Mouse (Mus musculus) hindbrain, embryonic 15.5 days (tissue): ENCODE measurements around the gene Serp2. TPM values are rescaled to one million over a fixed set of nuclear protein-coding genes. Genes with fewer than 3 reads are reported as not detected.
A peak's percentile ranks its signal among the peaks of the same experiment; 100 is the strongest.

ENCODE experiments used
- ATAC-seq: fragments of 200-750 bp; cut with Nextera tagmentation; 2 replicates; pipeline ENCODE4 v1.8.0; 2017; ENCODE audit warnings: low read depth, moderate number of reproducible peaks, moderate TSS enrichment; ENCODE audit not compliant: low FRiP score
- H3K27ac ChIP-seq: fragments of 300-500 bp; sonication (generic); replicated peaks from 2 replicates; pipeline ENCODE4 v1.5.1; 2015; ENCODE audit warnings: mild to moderate bottlenecking, inconsistent platforms
- H3K27me3 ChIP-seq: fragments of 300-500 bp; sonication (generic); 2 replicates; pipeline ENCODE4 v1.6.1; 2015; ENCODE audit warnings: control low read depth, inconsistent platforms
- H3K36me3 ChIP-seq: fragments of 300-500 bp; sonication (generic); 2 replicates; pipeline ENCODE4 v1.6.1; 2015; ENCODE audit warnings: control low read depth, inconsistent platforms
- H3K4me1 ChIP-seq: fragments of 300-500 bp; sonication (generic); replicated peaks from 2 replicates; pipeline ENCODE4 v1.6.1; 2015; ENCODE audit warnings: control low read depth, inconsistent platforms
- H3K4me2 ChIP-seq: fragments of 300-500 bp; sonication (generic); 2 replicates; pipeline ENCODE4 v1.6.1; 2015; ENCODE audit warnings: moderate library complexity, mild to moderate bottlenecking, inconsistent platforms
- H3K4me3 ChIP-seq: fragments of 300-500 bp; sonication (generic); 2 replicates; pipeline ENCODE4 v1.5.1; 2015; ENCODE audit warnings: mild to moderate bottlenecking, inconsistent platforms
- H3K9ac ChIP-seq: fragments of 300-500 bp; sonication (generic); 2 replicates; pipeline ENCODE4 v1.6.1; 2015; ENCODE audit warnings: inconsistent platforms
- H3K9me3 ChIP-seq: fragments of 300-500 bp; sonication (generic); 2 replicates; pipeline ENCODE4 v1.6.1; 2016; ENCODE audit warnings: control low read depth, inconsistent platforms
- WGBS: fragments of 180-500 bp; shearing (Covaris S2); methylation state at CpG from one replicate; pipeline ENCODE4 v1.1.7; 2015; 5-methylcytosine and 5-hydroxymethylcytosine counted together
- polyA plus RNA-seq: library from polyadenylated mRNA; unstranded; fragments of >200 nt; fragmentation: Nextera tagmentation; extraction: Ambion mirVana; gene quantifications from 2 replicates; pipeline ENCODE4 v1.2.1, GENCODE M21; 2015

The Serp2 gene
- polyA plus RNA-seq, 1 experiment from 2014 or later, result 213 TPM

GRCm38 (mm10) chr14:76533170-76533815, 23.4 kb downstream of the Serp2 start:
- Histone ChIP-seq H3K9ac (peak overlapping the region; percentile 18; the same call in 1 of the 2 replicates), H3K4me3 (peak overlapping the region; percentile 14; the same call in 1 of the 2 replicates)
- 16% methylated on average over 10 of the region's 10 CpGs for WGBS

DNA sequence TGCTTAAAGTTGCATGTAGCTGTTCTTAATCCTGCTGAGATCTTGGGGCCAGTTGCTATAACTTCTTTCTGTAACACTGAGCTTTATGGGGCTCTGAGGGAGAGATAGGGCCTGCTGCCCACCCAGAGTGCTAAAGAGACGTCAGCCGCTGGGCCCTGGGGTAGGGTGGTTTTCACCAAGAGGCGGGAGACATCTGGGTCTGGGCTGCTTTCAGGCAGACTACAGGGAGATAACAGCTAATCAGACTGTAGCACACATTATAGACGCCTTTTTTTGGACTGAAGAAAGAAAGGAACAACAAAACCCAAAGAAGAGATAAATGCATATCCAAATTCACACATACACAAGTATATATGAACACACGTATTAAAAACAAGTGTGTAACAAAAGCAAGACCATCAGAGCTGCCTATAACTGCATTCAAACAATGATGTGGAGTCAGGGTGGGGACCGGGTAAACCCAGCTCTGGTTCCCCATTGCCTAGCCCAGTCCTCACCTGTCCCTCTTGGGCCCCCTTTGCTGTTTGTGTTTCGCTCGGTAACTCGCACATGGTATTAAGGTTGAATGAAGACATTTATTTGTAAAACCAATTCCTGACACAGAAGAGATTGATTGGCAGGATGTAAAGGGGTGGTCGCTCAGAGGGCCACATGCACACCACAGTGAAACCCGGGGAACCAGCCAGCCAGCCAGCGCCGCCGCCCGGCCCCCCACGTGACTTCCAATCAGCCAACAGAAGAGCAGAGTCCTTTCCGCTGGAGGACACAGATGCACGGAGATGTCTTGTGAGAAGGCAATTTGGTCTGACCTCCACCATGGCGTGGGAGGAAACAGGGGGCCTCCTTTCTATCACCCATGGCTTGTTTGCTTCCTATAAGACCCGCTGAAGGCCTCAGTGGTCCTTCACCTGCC, 24.2 kb downstream of the Serp2 start:
- WGBS, result 34% methylated on average over 20 of the region's 20 CpGs
- Histone ChIP-seq H3K4me2 (peak overlapping the region; percentile 51), H3K36me3 (no peaks in the 10 kb centered on the region), H3K27ac (peak overlapping the region; percentile 78), H3K4me3 (peak overlapping the region; percentile 14; the same call in 1 of the 2 replicates), H3K27me3 (no peaks in the 10 kb centered on the region), H3K4me1 (peaks cover 24% of the 10 kb centered on the region), H3K9me3 (no peaks in the 10 kb centered on the region), H3K9ac (peak overlapping the region; percentile 18; the same call in 1 of the 2 replicates)
- peak; percentile 82 for ATAC-seq

More at GRCm38 (mm10) chr14:76533170-76533815, 23.4 kb downstream of the Serp2 start:
- Histone ChIP-seq H3K27ac (peak overlapping the region; percentile 78), H3K4me1 (peaks cover 21% of the 10 kb centered on the region), H3K4me2 (peak overlapping the region; percentile 51), H3K9me3 (no peaks in the 10 kb centered on the region), H3K36me3 (no peaks in the 10 kb centered on the region), H3K27me3 (no peaks in the 10 kb centered on the region)
- ATAC-seq, result peak; percentile 44

GRCm38 (mm10) chr14:76531027-76531660, 25.5 kb downstream of the Serp2 start:
- Histone ChIP-seq H3K9ac (no peak overlapping the region), H3K27ac (no peak overlapping the region), H3K4me2 (no peak overlapping the region), H3K27me3 (no peaks in the 10 kb centered on the region), H3K9me3 (no peaks in the 10 kb centered on the region), H3K4me1 (peaks cover 27% of the 10 kb centered on the region), H3K36me3 (no peaks in the 10 kb centered on the region), H3K4me3 (no peak overlapping the region)
- WGBS, result 96% methylated on average over 7 of the region's 7 CpGs
- no peak for ATAC-seq

DNA sequence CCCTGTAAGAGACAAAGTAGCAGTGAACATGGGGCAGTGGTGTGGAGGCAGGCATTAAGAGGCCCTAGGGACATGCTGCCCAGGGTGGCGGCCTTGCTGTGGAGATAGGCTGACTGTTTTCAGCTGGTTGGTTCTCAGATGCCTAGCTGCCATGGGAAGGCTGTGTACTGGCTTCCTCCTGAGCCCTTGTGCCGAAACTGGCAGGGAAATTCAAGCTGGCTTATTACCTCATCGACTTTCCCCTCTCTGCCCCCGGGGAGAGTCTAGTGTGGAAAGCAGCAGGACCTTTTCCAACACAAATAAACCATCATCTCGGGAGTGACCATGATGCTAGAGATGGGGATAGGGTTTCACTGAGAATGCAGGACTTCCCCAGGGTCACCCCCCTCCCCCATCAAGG, 28.0 kb downstream of the Serp2 start:
- WGBS, result 34% methylated on average over 5 of the region's 5 CpGs
- Histone ChIP-seq H3K9ac (no peak overlapping the region), H3K4me3 (no peak overlapping the region), H3K9me3 (no peaks in the 10 kb centered on the region), H3K36me3 (no peaks in the 10 kb centered on the region), H3K4me1 (peaks cover 25% of the 10 kb centered on the region), H3K27ac (no peak overlapping the region), H3K27me3 (no peaks in the 10 kb centered on the region), H3K4me2 (no peak overlapping the region)
- ATAC-seq, result no peak

- H3K9ac ChIP-seq, result no peak overlapping the region
- no peak overlapping the region for H3K4me2 ChIP-seq
- no peak overlapping the region for H3K27ac ChIP-seq
- WGBS, result 58% methylated on average over 9 of the region's 9 CpGs
- H3K4me1 ChIP-seq, result peaks cover 17% of the 10 kb centered on the region
- no peak for ATAC-seq
- no peak overlapping the region for H3K4me3 ChIP-seq
- H3K36me3 ChIP-seq, result no peaks in the 10 kb centered on the region
- H3K27me3 ChIP-seq, result no peaks in the 10 kb centered on the region
- no peaks in the 10 kb centered on the region for H3K9me3 ChIP-seq
Measured at GRCm38 (mm10) chr14:76527758-76528313, 28.9 kb downstream of the Serp2 start.

- ATAC-seq, result no peak
- 90% methylated on average over 20 of the region's 20 CpGs for WGBS
Measured at GRCm38 (mm10) chr14:76527030-76527719, 29.5 kb downstream of the Serp2 start.

GRCm38 (mm10) chr14:76526467-76526866, 30.2 kb downstream of the Serp2 start:
- H3K9me3 ChIP-seq, result no peaks in the 10 kb centered on the region
- H3K27ac ChIP-seq, result no peak overlapping the region
- H3K27me3 ChIP-seq, result no peaks in the 10 kb centered on the region
- ATAC-seq, result no peak
- H3K9ac ChIP-seq, result no peak overlapping the region
- 93% methylated on average over 6 of the region's 6 CpGs for WGBS
- H3K4me1 ChIP-seq, result peaks cover 11% of the 10 kb centered on the region; the same call in 1 of the 2 replicates
- H3K36me3 ChIP-seq, result no peaks in the 10 kb centered on the region
- H3K4me3 ChIP-seq, result no peak overlapping the region
- no peak overlapping the region for H3K4me2 ChIP-seq

More at GRCm38 (mm10) chr14:76527030-76527719, 29.5 kb downstream of the Serp2 start:
- no peaks in the 10 kb centered on the region for H3K9me3 ChIP-seq
- no peaks in the 10 kb centered on the region for H3K27me3 ChIP-seq
- no peak overlapping the region for H3K27ac ChIP-seq
- H3K4me2 ChIP-seq, result no peak overlapping the region
- peaks cover 11% of the 10 kb centered on the region; the same call in 1 of the 2 replicates for H3K4me1 ChIP-seq
- H3K9ac ChIP-seq, result no peak overlapping the region
- no peak overlapping the region for H3K4me3 ChIP-seq
- H3K36me3 ChIP-seq, result no peaks in the 10 kb centered on the region

DNA sequence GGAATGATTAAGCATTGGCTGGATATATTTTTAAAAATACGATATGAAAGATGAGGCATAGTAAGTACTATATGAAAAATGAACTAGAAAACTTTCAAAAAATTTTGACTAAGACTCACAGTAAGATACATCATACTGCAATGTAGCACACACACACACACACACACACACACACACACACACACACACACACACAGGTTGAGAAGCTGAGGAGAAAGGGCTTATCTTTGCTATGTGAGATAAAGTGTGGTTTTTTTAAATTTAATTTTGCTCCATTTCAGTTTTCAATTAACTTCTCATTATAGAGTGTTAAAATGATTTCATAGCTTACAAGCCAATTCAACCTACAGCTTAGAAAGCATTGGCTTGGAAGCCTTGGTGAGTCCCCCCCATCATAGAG, 33.3 kb downstream of the Serp2 start:
- WGBS, result 90% methylated on average over 1 of the region's 1 CpGs
- no peak for ATAC-seq
- no peak overlapping the region for H3K4me2 ChIP-seq
- H3K27ac ChIP-seq, result no peak overlapping the region
- peaks cover 6% of the 10 kb centered on the region; the same call in 1 of the 2 replicates for H3K4me1 ChIP-seq
- H3K9me3 ChIP-seq, result no peaks in the 10 kb centered on the region
- H3K9ac ChIP-seq, result no peak overlapping the region
- H3K36me3 ChIP-seq, result no peaks in the 10 kb centered on the region
- no peak overlapping the region for H3K4me3 ChIP-seq
- H3K27me3 ChIP-seq, result no peaks in the 10 kb centered on the region

DNA sequence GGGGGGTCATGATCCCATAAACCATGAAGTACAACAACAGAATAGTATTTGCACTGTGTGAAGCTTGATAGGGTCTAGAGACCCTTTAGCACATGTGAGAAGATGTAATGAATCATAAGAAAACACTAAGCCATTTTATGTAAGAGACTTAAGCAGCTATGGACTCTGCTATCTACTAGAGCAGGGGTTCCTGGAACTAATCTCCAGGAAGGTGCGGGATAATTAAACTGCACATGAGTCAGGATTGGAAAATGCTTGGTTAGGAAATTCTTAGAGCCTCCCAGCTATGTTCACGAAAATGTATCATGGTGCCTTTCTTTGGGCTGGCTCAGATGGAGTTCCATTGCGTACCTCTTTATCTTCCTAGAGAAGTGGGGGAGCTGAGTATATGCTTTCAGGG, 35.4 kb downstream of the Serp2 start:
- no peak overlapping the region for H3K27ac ChIP-seq
- H3K4me3 ChIP-seq, result no peak overlapping the region
- H3K9ac ChIP-seq, result no peak overlapping the region
- no peaks in the 10 kb centered on the region for H3K36me3 ChIP-seq
- no peak overlapping the region for H3K4me2 ChIP-seq
- no peaks in the 10 kb centered on the region for H3K9me3 ChIP-seq
- no peaks in the 10 kb centered on the region for H3K27me3 ChIP-seq
- 98% methylated on average over 3 of the region's 3 CpGs for WGBS
- H3K4me1 ChIP-seq, result no peaks in the 10 kb centered on the region
- ATAC-seq, result no peak

GRCm38 (mm10) chr14:76520606-76521005, 36.1 kb downstream of the Serp2 start:
- no peak overlapping the region for H3K9ac ChIP-seq
- no peak overlapping the region for H3K4me3 ChIP-seq
- H3K4me2 ChIP-seq, result no peak overlapping the region
- no peak overlapping the region for H3K27ac ChIP-seq
- H3K36me3 ChIP-seq, result no peaks in the 10 kb centered on the region
- no peaks in the 10 kb centered on the region for H3K4me1 ChIP-seq
- 40% methylated on average over 4 of the region's 4 CpGs for WGBS
- H3K27me3 ChIP-seq, result no peaks in the 10 kb centered on the region
- no peaks in the 10 kb centered on the region for H3K9me3 ChIP-seq
- no peak for ATAC-seq

DNA sequence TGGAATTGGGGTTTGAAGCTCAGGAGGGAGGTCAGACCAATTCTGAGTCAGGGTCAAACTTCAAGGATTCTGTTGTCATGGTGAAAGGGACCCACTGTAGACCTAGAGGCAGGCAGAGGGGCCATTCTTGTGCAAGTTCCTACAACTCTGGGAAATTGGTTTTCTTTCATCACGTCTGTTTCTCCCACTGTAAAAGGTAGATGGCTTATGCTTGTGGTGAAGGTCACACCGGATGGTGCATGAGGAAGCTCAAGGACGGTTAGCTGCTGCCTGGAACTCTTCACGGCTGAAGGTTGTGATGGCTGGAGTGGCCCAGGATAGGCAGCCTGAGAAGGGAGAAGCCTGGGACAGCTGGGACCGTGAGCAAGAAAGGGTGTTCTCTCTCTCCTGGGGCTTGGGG, 38.5 kb downstream of the Serp2 start:
- no peak overlapping the region for H3K9ac ChIP-seq
- no peaks in the 10 kb centered on the region for H3K27me3 ChIP-seq
- H3K36me3 ChIP-seq, result no peaks in the 10 kb centered on the region
- WGBS, result 85% methylated on average over 5 of the region's 5 CpGs
- H3K4me3 ChIP-seq, result no peak overlapping the region
- no peaks in the 10 kb centered on the region for H3K9me3 ChIP-seq
- H3K4me1 ChIP-seq, result peaks cover 10% of the 10 kb centered on the region
- no peak for ATAC-seq
- H3K4me2 ChIP-seq, result no peak overlapping the region
- H3K27ac ChIP-seq, result no peak overlapping the region
